Mouse (Mus musculus) right cerebral cortex, postnatal 14 days (tissue): ENCODE measurements around the gene Upf1.

Experiments
- DNase-seq: peaks from one replicate; pipeline ENCODE4 v3.0.0; 2022

Gene Upf1

GRCm38 (mm10) chr8:70356111-70356510 lies 3.0 kb upstream of the Upf1 start:
- DNase-seq: no peak

DNA sequence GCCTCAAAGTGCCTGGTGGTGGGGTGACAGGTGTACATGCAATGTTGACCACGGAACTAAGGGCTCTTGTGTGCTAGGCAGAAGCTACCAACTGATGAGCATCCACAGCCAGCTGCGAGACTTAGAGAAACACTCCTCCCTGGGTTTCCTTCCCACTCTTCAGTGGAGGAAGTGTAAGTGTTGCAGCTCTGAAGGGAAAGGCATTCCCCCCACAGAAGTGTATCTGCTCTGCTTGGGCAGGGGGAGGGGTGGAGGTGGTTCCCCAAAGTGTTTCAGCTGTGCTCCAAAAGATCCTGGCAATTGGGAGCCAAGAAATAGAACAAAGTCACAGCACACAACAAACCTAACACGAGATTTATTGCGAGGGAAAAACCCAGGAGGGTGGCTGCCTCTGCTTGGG lies 926 bp upstream of the Upf1 start:
- no peak for DNase-seq

DNA sequence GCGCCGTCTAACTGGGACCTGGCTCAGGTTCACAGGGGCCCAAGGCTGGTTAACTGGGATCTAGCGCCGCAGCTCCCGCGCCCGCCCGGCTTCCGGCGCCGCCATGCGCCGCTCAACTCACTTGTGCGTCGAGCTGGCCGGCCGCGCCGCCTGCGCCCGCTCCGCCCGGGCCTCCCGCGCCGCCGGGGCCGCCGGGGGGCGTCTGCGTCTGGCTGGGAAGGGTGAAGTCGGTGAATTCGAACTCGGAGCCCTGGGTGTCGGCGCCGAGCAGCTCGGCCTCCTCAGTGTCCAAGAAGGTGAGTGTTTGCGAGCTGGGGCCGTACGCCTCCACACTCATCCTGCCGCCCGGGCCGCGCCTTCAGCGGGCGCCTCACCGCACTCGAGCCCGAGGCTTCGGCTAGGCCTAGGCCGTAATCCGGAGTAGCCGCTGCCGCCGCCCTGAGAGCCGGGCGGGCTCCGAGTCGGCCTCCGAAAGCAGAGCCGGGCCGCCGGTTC lies 374 bp downstream of the Upf1 start:
- no peak for DNase-seq

GRCm38 (mm10) chr8:70352000-70352384 lies 1.1 kb downstream of the Upf1 start:
- no peak for DNase-seq

- no peak for DNase-seq
These were observed 1.8 kb downstream of the Upf1 start for GRCm38 (mm10) chr8:70351035-70351999.

GRCm38 (mm10) chr8:70347860-70348420 lies 5.1 kb downstream of the Upf1 start:
- no peak for DNase-seq

GRCm38 (mm10) chr8:70347443-70347842 lies 5.6 kb downstream of the Upf1 start:
- DNase-seq: no peak

DNA sequence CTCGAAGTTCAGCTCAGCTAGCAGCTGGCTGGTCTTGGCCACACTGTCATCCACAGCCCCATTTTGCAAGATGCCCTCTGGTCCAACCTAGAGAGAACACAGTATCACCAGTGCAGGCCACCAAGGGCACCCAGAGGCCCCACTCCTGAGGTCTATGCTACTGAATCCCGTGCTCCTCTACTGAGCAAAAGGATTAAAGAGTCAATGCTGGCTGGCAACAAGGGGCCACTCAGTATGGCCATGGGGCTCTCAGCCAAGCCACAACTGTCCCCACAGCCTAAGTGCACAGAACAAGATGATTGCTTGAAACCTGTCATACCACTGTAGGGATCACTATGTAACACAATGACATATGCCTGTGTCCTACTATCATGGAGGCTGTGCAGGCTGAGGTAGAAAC lies 8.8 kb downstream of the Upf1 start:
- no peak for DNase-seq

- DNase-seq: no peak
These were observed 9.4 kb downstream of the Upf1 start for GRCm38 (mm10) chr8:70343696-70344095.

- DNase-seq: no peak
These were observed 10.0 kb downstream of the Upf1 start for GRCm38 (mm10) chr8:70343076-70343475.

GRCm38 (mm10) chr8:70342007-70342406 lies 11.1 kb downstream of the Upf1 start:
- DNase-seq: no peak

GRCm38 (mm10) chr8:70340659-70341058 lies 12.4 kb downstream of the Upf1 start:
- no peak for DNase-seq

DNA sequence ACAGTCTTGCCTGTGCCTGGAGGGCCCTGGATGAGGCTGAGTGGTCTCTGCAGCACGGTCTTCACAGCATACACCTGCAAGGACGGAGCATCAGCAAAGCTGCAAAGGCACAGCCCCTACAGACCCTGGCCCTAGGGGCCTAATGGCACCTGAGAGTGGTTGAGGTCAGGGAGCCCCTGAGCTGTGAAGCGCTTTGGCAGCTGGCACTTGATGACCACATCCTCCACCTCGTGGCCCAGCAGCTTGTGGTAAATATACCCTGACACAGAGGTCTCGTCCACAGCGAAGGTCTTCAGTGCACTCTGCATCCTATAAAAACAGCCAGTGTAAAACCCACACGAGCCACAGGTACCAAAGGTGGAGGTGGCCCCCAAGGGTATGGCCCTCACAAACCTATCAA lies 14.1 kb downstream of the Upf1 start:
- DNase-seq: no peak

GRCm38 (mm10) chr8:70332878-70333202 lies 20.2 kb downstream of the Upf1 start:
- no peak for DNase-seq

DNA sequence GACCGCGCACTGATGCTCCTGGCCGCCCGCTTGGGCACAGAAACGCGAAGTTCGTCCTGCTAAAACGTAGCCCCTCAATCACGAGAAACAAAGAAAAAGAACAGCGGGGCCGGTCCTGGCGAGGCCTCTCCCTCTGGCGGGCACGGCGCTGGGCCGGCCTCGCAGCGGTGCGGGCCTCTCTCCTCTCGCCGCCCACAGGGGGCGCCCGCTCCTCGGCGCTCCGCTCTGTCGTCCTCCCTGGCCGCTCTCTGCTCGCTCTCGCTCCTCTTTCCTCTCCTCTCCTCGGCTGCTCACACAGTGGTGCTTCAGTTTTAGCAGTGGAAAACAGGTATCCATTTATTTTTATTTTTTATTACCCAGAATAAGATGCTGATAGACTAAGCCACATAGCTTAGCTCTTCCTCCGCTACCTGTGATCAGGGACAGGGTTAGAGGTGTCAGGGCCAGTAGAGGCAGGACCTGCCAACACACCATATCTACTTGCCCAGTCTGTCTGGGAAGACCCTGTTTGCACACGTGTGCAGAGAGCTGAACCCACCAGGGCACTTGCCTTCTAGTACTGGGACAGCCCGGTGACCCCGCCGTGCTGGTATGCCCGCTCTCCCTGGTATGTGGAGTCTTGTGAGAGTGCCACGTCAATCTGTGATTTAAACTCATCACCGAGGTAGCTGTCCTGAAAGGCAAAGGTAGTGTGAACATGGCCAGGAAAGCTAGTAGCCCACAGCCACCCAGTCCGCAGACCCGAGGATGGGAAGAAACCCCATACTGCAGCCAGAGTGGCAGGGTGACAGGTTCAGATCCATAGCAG lies 20.8 kb downstream of the Upf1 start:
- peak; percentile 82 for DNase-seq

- peak; percentile 47 for DNase-seq
These were observed 21.6 kb downstream of the Upf1 start for GRCm38 (mm10) chr8:70331526-70331925.

GRCm38 (mm10) chr8:70330741-70331364 lies 22.2 kb downstream of the Upf1 start:
- peak; percentile 76 for DNase-seq

DNA sequence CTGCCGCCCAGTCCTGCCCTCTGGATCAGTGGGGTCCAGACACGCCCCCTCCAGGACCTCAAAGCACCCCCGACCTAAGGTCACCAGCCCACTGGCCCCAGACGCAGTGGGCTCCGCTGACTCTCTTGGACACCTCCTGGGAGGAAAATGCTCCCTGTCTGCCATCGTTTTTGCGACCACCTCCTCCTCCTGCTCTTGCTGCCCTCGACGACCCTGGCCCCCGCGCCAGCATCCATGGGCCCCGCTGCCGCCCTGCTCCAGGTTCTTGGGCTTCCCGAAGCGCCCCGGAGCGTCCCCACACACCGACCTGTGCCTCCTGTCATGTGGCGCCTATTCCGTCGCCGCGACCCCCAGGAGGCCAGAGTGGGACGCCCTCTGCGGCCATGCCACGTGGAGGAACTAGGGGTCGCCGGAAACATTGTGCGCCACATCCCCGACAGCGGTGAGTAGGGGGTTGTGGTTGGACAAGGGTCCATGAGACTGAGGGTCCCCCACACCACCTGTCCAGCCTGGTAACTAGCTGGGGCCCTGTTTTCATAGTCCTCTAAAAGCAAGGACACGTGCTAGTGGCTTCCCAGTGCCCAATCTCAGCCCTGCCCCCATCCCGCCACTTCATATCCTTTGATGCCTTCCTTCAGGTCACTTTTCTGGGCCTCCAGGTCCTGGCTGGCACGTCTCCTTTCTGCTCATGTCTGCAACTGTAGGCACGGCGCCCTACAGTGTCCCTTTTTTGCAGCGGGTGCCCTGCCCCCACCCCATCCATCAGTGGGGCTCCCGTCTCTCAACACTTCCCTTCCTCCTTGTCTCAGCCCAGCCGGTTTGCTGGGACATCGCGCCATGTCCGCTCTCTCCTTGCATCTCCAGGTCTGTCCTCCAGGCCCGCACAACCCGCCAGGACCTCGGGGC lies 23.0 kb downstream of the Upf1 start:
- DNase-seq: peak; percentile 48

GRCm38 (mm10) chr8:70329124-70329834 lies 23.8 kb downstream of the Upf1 start, which contains the start of gene Gdf1:
Gene Gdf1, plus strand, starts transcription at chr8:70329817.
- DNase-seq: no peak

GRCm38 (mm10) chr8:70327512-70327911 lies 25.6 kb downstream of the Upf1 start:
- DNase-seq: no peak

DNA sequence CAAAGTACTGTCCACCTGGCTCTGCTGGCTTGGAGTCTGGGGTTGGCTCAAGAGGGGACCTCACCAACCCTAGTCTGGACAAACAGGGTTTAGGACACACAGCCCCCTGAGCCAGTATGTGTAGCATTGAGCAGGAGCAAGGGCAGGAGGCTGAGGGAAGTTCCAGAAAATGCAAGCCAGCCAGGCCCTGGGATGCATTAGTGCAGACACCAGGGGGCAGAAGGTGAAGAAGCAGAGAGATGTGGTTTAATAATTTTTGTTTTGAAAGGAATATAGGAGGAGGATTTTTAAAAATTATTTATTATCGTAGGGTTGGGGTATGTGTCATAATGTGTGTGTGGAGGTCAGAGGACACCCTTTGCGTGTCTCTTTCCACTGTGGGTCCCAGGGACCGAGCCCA lies 29.4 kb downstream of the Upf1 start:
- no peak for DNase-seq
